Mouse (Mus musculus) limb, embryonic 12.5 days (tissue): ENCODE measurements around the gene Prickle4. TPM values are rescaled to one million over a fixed set of nuclear protein-coding genes. Genes with fewer than 3 reads are reported as not detected.

Experiments used
- ATAC-seq: fragments of 200-750 bp; cut with Nextera tagmentation; 2 replicates; pipeline ENCODE4 v1.8.0; 2017; ENCODE audit warnings: low read depth, moderate TSS enrichment; ENCODE audit not compliant: insufficient number of reproducible peaks, insufficient read depth, low FRiP score, low TSS enrichment
- H3K27ac ChIP-seq: fragments of 300-500 bp; sonication (generic); 2 replicates; pipeline ENCODE4 v1.5.1; 2016; ENCODE audit warnings: mild to moderate bottlenecking, moderate library complexity
- H3K27me3 ChIP-seq: fragments of 300-500 bp; sonication (generic); 2 replicates; pipeline ENCODE4 v1.6.1; 2016; ENCODE audit warnings: mild to moderate bottlenecking, moderate library complexity
- H3K36me3 ChIP-seq: fragments of 300-500 bp; sonication (generic); 2 replicates; pipeline ENCODE4 v1.6.1; 2016; ENCODE audit warnings: mild to moderate bottlenecking, moderate library complexity
- H3K4me1 ChIP-seq: fragments of 300-500 bp; sonication (generic); replicated peaks from 2 replicates; pipeline ENCODE4 v1.6.1; 2016
- H3K4me2 ChIP-seq: fragments of 300-500 bp; sonication (generic); 2 replicates; pipeline ENCODE4 v1.6.1; 2016; ENCODE audit warnings: mild to moderate bottlenecking, moderate library complexity
- H3K4me3 ChIP-seq: fragments of 300-500 bp; sonication (generic); replicated peaks from 2 replicates; pipeline ENCODE4 v1.5.1; 2016; ENCODE audit warnings: mild to moderate bottlenecking
- H3K9ac ChIP-seq: fragments of 300-500 bp; sonication (generic); replicated peaks from 2 replicates; pipeline ENCODE4 v1.6.1; 2016; ENCODE audit warnings: mild to moderate bottlenecking, moderate library complexity
- H3K9me3 ChIP-seq: fragments of 300-500 bp; sonication (generic); 2 replicates; pipeline ENCODE4 v1.6.1; 2016; ENCODE audit warnings: mild to moderate bottlenecking, moderate library complexity
- WGBS: fragments of 180-500 bp; shearing (Covaris S2); methylation state at CpG from one replicate; pipeline ENCODE4 v1.1.7; 2016; 5-methylcytosine and 5-hydroxymethylcytosine counted together
- polyA plus RNA-seq: library from polyadenylated mRNA; unstranded; fragments of >200 nt; fragmentation: Nextera tagmentation; extraction: Ambion mirVana; gene quantifications from 2 replicates; pipeline ENCODE4 v1.2.1, GENCODE M21; 2016

The Prickle4 gene
- polyA plus RNA-seq, 1 experiment from 2014 or later, result not detected

DNA sequence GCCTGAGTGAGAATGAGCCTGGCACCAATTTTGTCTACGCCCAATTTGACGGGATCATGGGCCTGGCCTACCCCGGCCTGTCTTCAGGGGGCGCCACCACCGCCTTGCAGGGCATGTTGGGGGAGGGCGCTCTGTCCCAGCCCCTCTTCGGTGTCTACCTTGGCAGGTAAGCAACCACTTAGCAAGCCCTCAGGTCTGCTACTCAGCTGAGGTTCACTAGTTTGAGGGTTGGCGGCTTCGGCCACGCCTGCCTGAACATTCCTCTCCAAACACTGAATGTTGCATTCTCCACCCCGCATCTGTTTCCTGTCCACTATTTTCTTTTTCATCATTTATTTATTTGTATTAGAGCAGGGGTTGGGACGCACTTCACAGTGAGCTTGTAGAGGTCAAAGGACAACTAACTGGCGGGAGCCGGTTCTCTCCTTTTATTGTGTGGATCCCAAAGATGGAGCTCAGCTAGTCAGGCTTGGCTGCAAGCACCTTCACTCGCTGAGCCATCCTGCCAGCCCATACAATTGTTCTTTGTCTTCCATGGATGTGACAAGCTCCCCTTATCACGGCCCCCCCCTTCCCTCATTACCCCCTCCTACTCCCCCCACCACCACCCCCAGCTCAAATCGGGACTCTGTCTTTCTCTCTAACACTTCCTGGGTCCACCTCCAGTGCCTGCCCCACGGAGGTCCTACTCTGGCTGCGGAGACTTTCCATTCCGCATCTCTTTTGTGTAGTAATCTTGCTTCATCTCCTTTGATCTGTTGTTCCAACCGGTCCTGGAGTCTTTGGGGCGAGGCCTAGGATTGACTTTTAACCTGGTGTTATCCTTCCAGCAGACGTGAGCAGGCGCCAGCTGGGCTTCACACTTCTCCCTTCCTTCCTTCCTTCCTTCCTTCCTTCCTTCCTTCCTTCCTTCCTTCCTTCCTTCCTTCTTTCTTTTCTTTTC, 36.4 kb upstream of the Prickle4 start:
- H3K4me1 ChIP-seq, result no peaks in the 10 kb centered on the region
- H3K4me2 ChIP-seq, result no peak overlapping the region
- ATAC-seq, result no peak
- WGBS, result 60% methylated on average over 24 of the region's 24 CpGs
- no peaks in the 10 kb centered on the region for H3K36me3 ChIP-seq
- no peak overlapping the region for H3K9ac ChIP-seq
- no peaks in the 10 kb centered on the region for H3K9me3 ChIP-seq
- H3K27ac ChIP-seq, result no peak overlapping the region
- H3K4me3 ChIP-seq, result no peak overlapping the region
- H3K27me3 ChIP-seq, result peaks cover 17% of the 10 kb centered on the region

DNA sequence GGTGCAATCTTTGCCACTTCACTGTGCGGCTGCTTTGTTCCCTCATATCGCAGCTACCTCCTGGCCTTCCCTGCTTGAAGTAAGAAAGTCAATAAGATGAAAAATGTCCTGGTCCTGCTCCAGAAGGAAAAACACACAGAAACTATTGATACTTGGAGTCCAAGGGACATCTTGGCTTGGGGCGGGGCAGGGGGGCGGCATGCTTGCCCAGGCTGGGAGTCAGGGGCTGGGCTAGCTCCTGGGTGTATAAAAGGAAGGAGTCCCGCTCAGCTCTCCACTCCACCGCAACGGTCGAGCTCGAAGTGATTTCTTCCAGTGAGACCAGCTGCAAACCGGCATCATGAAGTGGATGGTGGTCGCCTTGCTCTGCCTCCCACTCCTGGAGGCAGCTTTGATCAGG, 32.0 kb upstream of the Prickle4 start, which contains the start of gene Pgc:
Pgc (plus strand) TSS at position 277 of the 400 bp plus-strand sequence.
- Histone ChIP-seq H3K4me1 (no peaks in the 10 kb centered on the region), H3K36me3 (no peaks in the 10 kb centered on the region), H3K27ac (no peak within 1 kb of the TSS), H3K9ac (no peak within 1 kb of the TSS), H3K27me3 (peaks cover 16% of the 10 kb centered on the region), H3K9me3 (no peaks in the 10 kb centered on the region), H3K4me3 (no peak within 1 kb of the TSS), H3K4me2 (no peak within 1 kb of the TSS)
- no peak for ATAC-seq
- 67% methylated on average over 11 of the region's 11 CpGs for WGBS

DNA sequence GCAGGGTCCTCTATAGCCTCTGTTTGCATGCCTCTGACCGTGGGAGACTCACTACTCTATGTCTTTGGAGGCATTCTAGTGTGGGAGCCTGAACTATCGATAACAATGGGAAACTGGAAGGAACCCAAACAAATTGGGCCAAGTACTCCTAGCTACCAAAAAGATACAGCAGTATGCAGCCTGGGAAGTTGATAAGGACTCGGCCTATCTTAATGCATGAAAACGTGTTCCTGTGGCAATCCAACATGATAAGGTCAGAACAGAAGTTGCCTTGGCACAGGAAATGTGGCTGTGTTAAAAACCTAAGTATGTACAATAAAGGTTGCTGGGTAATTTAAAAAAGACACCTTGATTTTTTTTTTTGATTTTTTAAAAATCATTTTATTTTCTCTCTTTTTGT, 26.6 kb upstream of the Prickle4 start:
- no peak overlapping the region for H3K27ac ChIP-seq
- H3K4me3 ChIP-seq, result no peak overlapping the region
- H3K4me2 ChIP-seq, result no peak overlapping the region
- no peaks in the 10 kb centered on the region for H3K36me3 ChIP-seq
- no peak for ATAC-seq
- H3K4me1 ChIP-seq, result no peaks in the 10 kb centered on the region
- peaks cover 9% of the 10 kb centered on the region for H3K27me3 ChIP-seq
- WGBS, result 90% methylated on average over 4 of the region's 4 CpGs
- H3K9me3 ChIP-seq, result no peaks in the 10 kb centered on the region
- no peak overlapping the region for H3K9ac ChIP-seq

DNA sequence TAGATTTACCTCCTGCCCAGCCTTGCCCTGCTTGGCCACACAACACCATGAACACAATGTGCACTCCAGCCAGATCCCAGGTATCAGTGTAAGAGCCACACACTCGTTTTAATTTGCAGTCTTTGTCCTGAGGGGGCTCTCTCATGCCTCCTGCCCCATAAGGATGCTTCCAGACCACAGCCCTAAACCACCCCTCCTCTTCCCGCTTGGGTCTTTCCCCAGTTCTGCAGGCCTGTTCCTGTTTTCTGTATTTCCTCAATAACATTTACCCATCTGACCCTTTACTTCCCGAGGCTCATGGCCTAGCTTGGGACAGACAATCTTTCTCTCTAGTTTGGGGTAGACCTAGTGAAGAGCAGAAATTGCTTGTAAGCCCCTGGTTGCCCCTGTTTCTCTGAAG, 20.5 kb upstream of the Prickle4 start:
- Histone ChIP-seq H3K36me3 (no peaks in the 10 kb centered on the region), H3K9me3 (no peaks in the 10 kb centered on the region), H3K4me1 (0 out of 2 replicates have a peak, but pooled peaks cover 2% of the 10 kb centered on the region), H3K4me3 (no peak overlapping the region), H3K27me3 (peaks cover 4% of the 10 kb centered on the region), H3K4me2 (no peak overlapping the region), H3K9ac (no peak overlapping the region), H3K27ac (no peak overlapping the region)
- no peak for ATAC-seq
- WGBS, result 56% methylated on average over 3 of the region's 3 CpGs

DNA sequence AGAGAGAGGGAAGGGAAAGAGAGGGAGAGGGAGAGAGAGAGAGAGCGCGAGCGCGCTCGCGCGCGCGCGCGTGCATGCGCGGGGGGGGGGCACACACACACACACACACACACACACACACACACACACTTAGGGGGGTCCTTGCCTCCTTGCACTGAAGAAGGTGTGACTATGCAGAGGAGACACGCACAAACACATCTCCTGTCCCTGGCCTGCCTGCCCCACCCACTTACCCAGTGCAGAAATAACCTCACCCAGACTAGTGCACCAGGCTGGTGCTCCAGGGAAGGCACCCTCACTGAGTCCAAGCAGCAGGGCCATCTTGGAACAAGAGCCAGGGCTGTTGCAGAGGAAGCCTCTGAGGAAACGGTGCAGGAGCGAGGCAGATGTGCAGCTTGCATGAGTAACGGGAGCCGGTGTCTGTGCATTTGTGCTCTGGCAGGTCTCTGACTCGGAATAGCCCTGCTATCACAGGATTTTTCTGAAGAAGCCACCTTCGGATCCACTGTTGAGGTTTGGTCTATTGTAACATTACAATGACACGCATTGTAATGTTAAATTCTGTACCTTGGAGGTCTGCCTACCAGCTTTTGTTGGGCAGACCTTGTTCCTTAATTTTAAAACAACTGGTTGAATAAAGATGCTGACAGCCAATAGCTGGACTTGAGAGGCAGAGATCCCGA, 18.5 kb upstream of the Prickle4 start:
- Histone ChIP-seq H3K9ac (no peak overlapping the region), H3K4me3 (no peak overlapping the region), H3K27me3 (peaks cover under 1% of the 10 kb centered on the region; the same call in 1 of the 2 replicates), H3K27ac (no peak overlapping the region), H3K4me2 (no peak overlapping the region), H3K9me3 (no peaks in the 10 kb centered on the region), H3K4me1 (0 out of 2 replicates have a peak, but pooled peaks cover 2% of the 10 kb centered on the region), H3K36me3 (no peaks in the 10 kb centered on the region)
- whole genome bisulfite sequencing, result 67% methylated on average over 9 of the region's 22 CpGs
- ATAC-seq, result no peak

DNA sequence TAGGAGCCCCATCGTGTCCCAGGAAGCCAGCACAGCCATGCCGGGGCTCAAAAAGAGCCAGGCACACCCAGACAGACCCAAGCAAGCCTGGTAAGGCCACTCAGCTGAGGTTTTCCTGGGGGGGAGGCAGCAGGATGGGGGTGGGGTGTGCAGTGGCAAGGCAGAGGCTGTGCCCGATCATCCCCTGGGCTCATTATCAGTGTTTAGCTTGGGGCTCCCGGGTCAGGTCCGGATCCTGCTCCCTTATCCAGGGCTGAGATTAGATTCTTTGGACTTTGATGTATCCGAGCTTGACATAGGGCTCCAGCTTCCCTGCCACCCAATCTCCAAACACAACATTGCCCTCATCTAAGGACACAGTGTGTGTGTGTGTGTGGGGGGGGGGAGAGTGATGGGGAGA, 17.3 kb upstream of the Prickle4 start:
- H3K9ac ChIP-seq, result no peak overlapping the region
- H3K4me3 ChIP-seq, result no peak overlapping the region
- 0 out of 2 replicates have a peak, but pooled peaks cover 2% of the 10 kb centered on the region for H3K4me1 ChIP-seq
- 64% methylated on average over 6 of the region's 6 CpGs for WGBS
- no peak overlapping the region for H3K4me2 ChIP-seq
- ATAC-seq, result no peak
- no peaks in the 10 kb centered on the region for H3K9me3 ChIP-seq
- no peak overlapping the region for H3K27ac ChIP-seq
- no peaks in the 10 kb centered on the region; the same call in 1 of the 2 replicates for H3K27me3 ChIP-seq
- no peaks in the 10 kb centered on the region for H3K36me3 ChIP-seq

DNA sequence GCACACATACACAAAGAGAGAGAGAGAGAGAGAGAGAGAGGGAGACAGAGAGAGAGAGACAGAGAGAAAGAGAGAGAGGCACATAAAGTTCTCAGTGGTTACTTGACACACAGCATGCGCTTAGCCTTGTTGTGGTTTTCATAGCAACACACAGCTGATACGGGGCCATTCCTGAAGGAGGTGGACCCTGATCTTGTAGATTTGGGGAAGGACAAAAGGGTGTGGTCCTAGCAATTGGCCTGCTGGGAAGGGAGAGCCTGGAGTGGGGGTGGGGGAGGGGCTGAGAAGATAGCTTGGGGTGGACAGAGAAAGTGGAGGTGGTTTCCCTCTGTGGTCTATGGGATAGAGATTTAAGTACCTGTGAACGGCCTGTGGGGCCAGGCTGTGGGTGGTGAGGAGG, 15.5 kb upstream of the Prickle4 start:
- H3K27ac ChIP-seq, result no peak overlapping the region
- no peaks in the 10 kb centered on the region for H3K27me3 ChIP-seq
- H3K36me3 ChIP-seq, result no peaks in the 10 kb centered on the region
- 57% methylated on average over 3 of the region's 3 CpGs for WGBS
- no peak overlapping the region for H3K4me2 ChIP-seq
- no peaks in the 10 kb centered on the region for H3K9me3 ChIP-seq
- 0 out of 2 replicates have a peak, but pooled peaks cover 2% of the 10 kb centered on the region for H3K4me1 ChIP-seq
- H3K4me3 ChIP-seq, result no peak overlapping the region
- no peak for ATAC-seq
- no peak overlapping the region for H3K9ac ChIP-seq

DNA sequence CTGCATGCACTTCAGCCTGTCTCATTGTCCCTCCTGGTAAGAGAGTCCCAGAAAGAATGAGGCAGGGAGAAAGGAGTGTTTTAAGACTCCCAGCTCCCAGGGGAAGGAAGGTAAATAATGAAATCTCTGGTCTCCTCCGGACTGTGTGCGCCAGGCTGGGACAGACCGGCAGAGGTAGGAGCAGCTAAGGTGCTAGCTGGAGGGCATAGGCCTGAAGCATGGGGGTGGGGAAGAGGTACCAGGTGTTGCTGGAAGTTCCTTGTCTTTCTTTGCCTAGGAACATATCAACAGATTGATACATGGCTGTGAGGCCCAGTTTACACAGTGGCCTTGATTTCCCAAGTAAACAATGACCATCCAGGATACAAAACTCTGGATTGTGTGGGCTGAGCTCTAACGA, 14.4 kb upstream of the Prickle4 start:
- Histone ChIP-seq H3K4me1 (0 out of 2 replicates have a peak, but pooled peaks cover 2% of the 10 kb centered on the region), H3K27me3 (peaks cover 6% of the 10 kb centered on the region), H3K36me3 (no peaks in the 10 kb centered on the region), H3K27ac (no peak overlapping the region), H3K9me3 (no peaks in the 10 kb centered on the region), H3K4me3 (no peak overlapping the region), H3K9ac (0 out of 2 replicates have a peak overlapping the region, but pooled peaks have one; percentile 23), H3K4me2 (no peak overlapping the region)
- WGBS, result 86% methylated on average over 4 of the region's 4 CpGs
- ATAC-seq, result no peak

DNA sequence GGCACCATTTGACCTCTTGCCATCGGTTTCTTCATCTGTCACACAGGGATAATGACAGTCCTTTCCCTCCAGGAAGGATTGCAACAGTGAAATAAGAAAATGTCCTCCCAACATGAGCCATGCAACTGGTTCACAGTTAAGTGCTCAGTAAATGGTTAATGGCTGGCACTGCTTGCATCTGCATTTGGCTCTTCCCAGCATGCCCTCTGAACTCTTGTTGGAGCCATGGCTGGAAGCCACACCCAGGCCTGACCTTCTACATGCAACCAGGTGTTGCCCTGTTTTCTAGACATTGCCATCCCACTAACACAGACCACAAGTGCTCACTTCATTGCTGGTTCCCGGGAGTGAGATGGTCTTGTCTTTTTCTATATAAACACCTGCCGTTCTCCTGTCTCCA, 13.4 kb upstream of the Prickle4 start:
- Histone ChIP-seq H3K4me2 (no peak overlapping the region), H3K9ac (no peak overlapping the region), H3K27ac (no peak overlapping the region), H3K27me3 (peaks cover 16% of the 10 kb centered on the region), H3K4me1 (peaks cover 6% of the 10 kb centered on the region; the same call in 1 of the 2 replicates), H3K9me3 (no peaks in the 10 kb centered on the region), H3K36me3 (peaks cover 10% of the 10 kb centered on the region), H3K4me3 (no peak overlapping the region)
- 84% methylated on average over 3 of the region's 3 CpGs for WGBS
- ATAC-seq, result no peak

DNA sequence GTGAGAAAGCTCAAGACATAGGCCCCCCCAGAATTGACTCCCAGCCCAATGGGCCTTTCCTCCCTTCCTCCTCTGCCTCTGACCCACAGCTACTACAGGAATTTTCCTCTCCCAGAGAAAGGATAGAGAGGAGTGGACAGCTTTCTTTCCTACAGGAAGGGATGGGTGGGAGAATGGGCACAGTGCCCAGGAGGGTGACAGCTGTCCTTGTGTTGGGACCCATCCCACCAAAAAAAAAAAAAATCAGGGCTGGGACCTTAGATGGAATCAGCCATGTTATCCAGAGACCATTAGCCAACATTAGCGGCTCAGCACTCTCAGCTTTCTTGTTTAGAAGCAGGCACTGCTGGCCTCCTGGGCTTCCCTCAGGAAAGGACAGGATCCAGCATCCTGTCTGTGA, 11.7 kb upstream of the Prickle4 start:
- Histone ChIP-seq H3K9ac (no peak overlapping the region), H3K27me3 (peaks cover 30% of the 10 kb centered on the region), H3K36me3 (peaks cover 27% of the 10 kb centered on the region), H3K4me3 (no peak overlapping the region), H3K9me3 (no peaks in the 10 kb centered on the region), H3K27ac (no peak overlapping the region), H3K4me1 (peaks cover 7% of the 10 kb centered on the region; the same call in 1 of the 2 replicates), H3K4me2 (no peak overlapping the region)
- WGBS, result 75% methylated on average over 1 of the region's 1 CpGs
- no peak for ATAC-seq

DNA sequence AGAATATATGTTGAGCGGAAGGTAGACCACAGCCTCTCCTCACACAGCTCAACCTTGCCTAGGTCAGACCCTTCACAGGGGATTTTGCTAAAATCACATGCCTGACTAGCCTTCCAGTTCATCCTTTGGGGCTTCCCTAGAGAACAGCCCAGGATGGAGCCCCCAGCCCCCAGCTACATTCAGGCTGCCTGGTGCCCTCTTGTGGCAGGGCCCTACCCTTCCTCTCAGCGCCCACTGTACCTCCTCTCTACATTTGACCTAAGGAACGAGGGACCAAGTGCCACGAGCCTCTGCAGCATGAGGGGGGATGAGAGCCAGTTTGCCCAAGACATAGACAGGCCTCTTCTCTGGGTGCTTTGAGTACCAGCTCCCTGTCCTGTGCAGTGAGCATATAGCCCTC, 10.2 kb upstream of the Prickle4 start:
- WGBS, result 78% methylated on average over 4 of the region's 4 CpGs
- Histone ChIP-seq H3K9ac (no peak overlapping the region), H3K36me3 (peaks cover 42% of the 10 kb centered on the region), H3K4me2 (no peak overlapping the region), H3K9me3 (no peaks in the 10 kb centered on the region), H3K27me3 (peaks cover 30% of the 10 kb centered on the region), H3K4me1 (peaks cover 7% of the 10 kb centered on the region; the same call in 1 of the 2 replicates), H3K4me3 (no peak overlapping the region), H3K27ac (no peak overlapping the region)
- no peak for ATAC-seq
